Mouse (Mus musculus) liver, postnatal 0 days (tissue): ENCODE data around the gene Bckdhb.

Experiments
- CTCF ChIP-seq: sonication (generic); IDR thresholded peaks from 2 replicates; pipeline ENCODE4 v1.5.1; 2016; ENCODE audit warnings: antibody characterized with exemption, low read depth
- EP300 ChIP-seq: IDR thresholded peaks from 2 replicates; pipeline ENCODE4 v1.6.1; 2016; ENCODE audit warnings: antibody characterized with exemption, low read depth, mild to moderate bottlenecking

- TF ChIP-seq CTCF = no peak
- no peak for TF ChIP-seq EP300
These were observed 124.2 kb downstream of the Bckdhb start for GRCm38 (mm10) chr9:84049142-84049541.
